Mouse (Mus musculus) limb, embryonic 11.5 days (tissue): ENCODE data around the gene Tab3. TPM values are rescaled to one million over a fixed set of nuclear protein-coding genes. Genes with fewer than 3 reads are reported as not detected.

ENCODE experiments used
- ATAC-seq: fragments of 200-750 bp; cut with Nextera tagmentation; 2 replicates; pipeline ENCODE4 v1.8.0; 2017; ENCODE audit warnings: low read depth; ENCODE audit not compliant: insufficient number of reproducible peaks, low FRiP score, low TSS enrichment
- DNase-seq: peaks from one replicate; pipeline ENCODE4 v3.0.0-alpha.2; 2015; ENCODE audit warnings: low spot score
- H3K27ac ChIP-seq: fragments of 300-500 bp; sonication (generic); replicated peaks from 2 replicates; pipeline ENCODE4 v1.5.1; 2014; ENCODE audit warnings: low read depth, mild to moderate bottlenecking, low read length
- H3K27me3 ChIP-seq: fragments of 300-500 bp; sonication (generic); 2 replicates; pipeline ENCODE4 v1.6.1; 2014; ENCODE audit warnings: mild to moderate bottlenecking, low read length, mixed read lengths; ENCODE audit not compliant: control insufficient read depth, insufficient read depth
- H3K36me3 ChIP-seq: fragments of 300-500 bp; sonication (generic); 2 replicates; pipeline ENCODE4 v1.6.1; 2014; ENCODE audit warnings: mild to moderate bottlenecking, low read length, moderate library complexity, mixed read lengths; ENCODE audit not compliant: control insufficient read depth, insufficient read depth
- H3K4me1 ChIP-seq: fragments of 300-500 bp; sonication (generic); 2 replicates; pipeline ENCODE4 v1.6.1; 2014; ENCODE audit warnings: low read length, mixed read lengths; ENCODE audit not compliant: control insufficient read depth, insufficient read depth
- H3K4me2 ChIP-seq: fragments of 300-500 bp; sonication (generic); 2 replicates; pipeline ENCODE4 v1.6.1; 2014; ENCODE audit warnings: low read depth, mild to moderate bottlenecking, moderate library complexity; ENCODE audit not compliant: severe bottlenecking
- H3K4me3 ChIP-seq: fragments of 300-500 bp; sonication (generic); 2 replicates; pipeline ENCODE4 v1.5.1; 2014; ENCODE audit warnings: low read depth, low read length
- H3K9ac ChIP-seq: fragments of 300-500 bp; sonication (generic); 2 replicates; pipeline ENCODE4 v1.6.1; 2014; ENCODE audit warnings: mild to moderate bottlenecking, low read length
- H3K9me3 ChIP-seq: fragments of 300-500 bp; sonication (generic); 2 replicates; pipeline ENCODE4 v1.6.1; 2016; ENCODE audit warnings: low read length; ENCODE audit not compliant: control insufficient read depth
- WGBS: fragments of 180-500 bp; shearing (Covaris S2); extraction: QIAGEN DNeasy Blood & Tissue Kit; methylation state at CpG from one replicate; pipeline ENCODE4 v1.1.7; 2014; 5-methylcytosine and 5-hydroxymethylcytosine counted together
- polyA plus RNA-seq: library from polyadenylated mRNA; unstranded; fragments of >200 nt; fragmentation: Nextera tagmentation; extraction: Ambion mirVana; gene quantifications from 2 replicates; pipeline ENCODE4 v1.2.1, GENCODE M21; 2014

The Tab3 gene
- 3.9 and 4.2 TPM in 2 replicates for polyA plus RNA-seq

DNA sequence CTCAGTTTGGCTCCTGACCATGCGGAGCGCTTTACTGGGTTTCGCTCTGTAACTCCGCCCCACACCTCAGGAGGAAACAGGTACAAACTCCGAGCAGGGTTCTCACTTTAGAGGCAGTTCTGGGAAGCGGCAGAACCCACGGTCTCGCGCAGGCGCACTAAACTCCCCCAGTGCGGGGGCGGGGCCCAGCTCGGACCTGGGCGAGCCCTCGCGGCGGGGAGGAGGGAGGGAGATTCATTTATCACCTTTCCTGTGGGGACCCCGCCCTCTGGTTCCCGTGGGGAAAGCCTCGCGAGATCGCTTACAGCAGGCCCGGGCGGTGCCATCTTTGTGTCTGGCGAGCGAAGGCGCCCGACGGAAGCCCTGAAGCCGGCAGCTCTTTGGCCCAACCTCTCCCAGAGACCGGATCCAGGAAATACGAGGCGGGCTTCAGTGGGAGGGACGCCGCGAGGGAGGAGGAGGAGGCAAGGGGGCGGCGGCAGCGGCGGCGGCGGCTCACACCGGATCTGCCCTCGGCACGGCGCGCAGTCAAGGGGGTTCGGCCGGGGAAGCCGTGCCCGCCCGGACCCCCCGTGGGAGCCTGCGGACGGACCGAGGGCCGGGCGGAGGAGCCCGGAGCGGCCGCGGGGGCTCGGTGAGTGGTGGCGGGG is at the start of gene Tab3:
Tab3 (plus strand) TSS at position 491 of the 650 bp plus-strand sequence.
- H3K36me3 ChIP-seq = no peaks in the 10 kb centered on the region
- DNase-seq = peak; percentile 93
- H3K9ac ChIP-seq = peak within 1 kb of the TSS; percentile 66
- no peaks in the 10 kb centered on the region for H3K9me3 ChIP-seq
- H3K4me2 ChIP-seq = peak within 1 kb of the TSS; percentile 46
- no peak within 1 kb of the TSS for H3K27ac ChIP-seq
- peak within 1 kb of the TSS; percentile 57 for H3K4me3 ChIP-seq
- no peaks in the 10 kb centered on the region for H3K4me1 ChIP-seq
- peak; percentile 97 for ATAC-seq
- H3K27me3 ChIP-seq = no peaks in the 10 kb centered on the region
- WGBS = 15% methylated on average over 20 of the region's 64 CpGs

DNA sequence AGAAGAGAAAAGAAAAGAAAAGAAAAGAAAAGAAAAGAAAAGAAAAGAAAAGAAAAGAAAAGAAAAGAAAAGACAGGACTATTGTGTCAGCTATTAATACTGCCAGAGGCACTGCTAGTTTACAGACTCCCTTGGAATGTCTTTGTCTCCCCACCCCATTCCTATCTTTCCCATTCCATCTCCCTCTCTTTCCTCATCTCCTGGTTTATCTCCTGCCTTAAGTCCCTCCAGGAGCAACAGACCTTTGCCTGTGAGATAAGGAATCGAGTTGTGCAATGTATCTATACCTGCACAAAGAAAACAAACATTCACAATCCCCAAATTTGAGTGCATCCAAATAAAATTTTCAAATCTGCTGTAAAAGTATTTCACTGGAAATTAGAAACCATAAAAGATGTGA is 48.3 kb upstream of the Tab3 start:
- Histone ChIP-seq H3K9ac (no peak overlapping the region), H3K9me3 (no peaks in the 10 kb centered on the region), H3K4me1 (no peaks in the 10 kb centered on the region), H3K27ac (no peak overlapping the region), H3K36me3 (no peaks in the 10 kb centered on the region), H3K4me3 (no peak overlapping the region), H3K4me2 (no peak overlapping the region), H3K27me3 (no peaks in the 10 kb centered on the region)
- 65% methylated on average over 1 of the region's 1 CpGs for WGBS
- ATAC-seq (no peak), DNase-seq (no peak)

DNA sequence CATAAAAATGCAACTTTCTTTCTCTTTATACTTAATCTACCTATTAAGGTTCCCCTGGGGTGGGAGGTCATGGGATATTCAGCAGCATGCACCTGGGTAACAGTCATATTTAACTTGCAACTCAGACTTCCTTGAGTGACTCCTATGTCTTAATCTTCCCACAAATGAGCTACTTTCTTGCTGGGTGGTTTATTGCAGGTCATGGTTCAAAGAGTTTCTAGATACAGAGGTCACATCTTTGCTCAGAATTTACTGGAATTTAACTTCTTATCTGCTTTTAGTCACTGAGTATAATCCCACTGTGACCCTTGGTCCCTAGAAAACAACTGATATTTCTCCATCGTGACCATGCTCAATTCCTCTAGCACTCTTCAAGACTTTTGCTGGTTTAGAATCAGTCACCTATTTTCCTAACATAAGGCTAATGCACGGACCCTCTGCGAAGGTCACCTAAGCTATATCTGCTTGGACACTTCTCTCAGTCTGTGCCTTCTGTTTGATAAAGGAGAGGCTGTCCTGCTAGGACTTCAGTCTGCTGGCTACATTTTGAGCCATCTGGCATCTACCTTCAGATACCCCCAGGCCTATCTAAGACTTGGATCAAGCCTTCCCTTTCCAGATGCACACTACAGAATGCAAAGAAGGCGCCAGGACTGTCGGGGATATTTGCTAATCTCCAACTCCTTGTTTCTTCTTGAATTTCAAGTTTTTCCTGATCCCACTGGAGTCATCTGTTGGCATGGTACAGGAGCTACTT is 47.4 kb upstream of the Tab3 start:
- Histone ChIP-seq H3K36me3 (no peaks in the 10 kb centered on the region), H3K9me3 (no peaks in the 10 kb centered on the region), H3K27ac (no peak overlapping the region), H3K4me2 (no peak overlapping the region), H3K27me3 (no peaks in the 10 kb centered on the region), H3K4me1 (no peaks in the 10 kb centered on the region), H3K9ac (no peak overlapping the region), H3K4me3 (no peak overlapping the region)
- DNase-seq (no peak), ATAC-seq (no peak)
- 71% methylated on average over 5 of the region's 5 CpGs for WGBS

DNA sequence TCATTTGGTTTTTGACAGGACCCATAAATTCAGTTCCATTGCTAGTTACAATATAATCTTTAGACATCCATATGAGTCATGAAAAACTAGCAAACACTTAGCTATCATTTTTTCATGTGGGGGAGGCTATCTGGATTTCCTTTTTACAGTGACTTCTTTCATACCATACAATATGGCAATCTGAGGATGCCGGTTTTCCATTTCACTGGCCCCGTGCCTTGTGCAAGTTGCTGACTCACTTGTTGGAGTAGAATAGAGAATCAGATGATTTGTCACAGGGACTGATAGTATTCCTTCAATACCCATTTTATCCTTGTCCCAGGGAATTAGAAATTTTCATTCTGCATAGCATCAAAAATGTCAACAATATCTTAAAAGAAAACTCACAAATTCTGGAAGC is 14.9 kb upstream of the Tab3 start:
- no peaks in the 10 kb centered on the region for H3K4me1 ChIP-seq
- no peak overlapping the region for H3K27ac ChIP-seq
- H3K4me2 ChIP-seq = no peak overlapping the region
- no peak overlapping the region for H3K9ac ChIP-seq
- DNase-seq (no peak), ATAC-seq (no peak)
- H3K9me3 ChIP-seq = no peaks in the 10 kb centered on the region
- H3K4me3 ChIP-seq = no peak overlapping the region
- WGBS = 94% methylated on average over 2 of the region's 2 CpGs
- no peaks in the 10 kb centered on the region for H3K27me3 ChIP-seq
- H3K36me3 ChIP-seq = no peaks in the 10 kb centered on the region

DNA sequence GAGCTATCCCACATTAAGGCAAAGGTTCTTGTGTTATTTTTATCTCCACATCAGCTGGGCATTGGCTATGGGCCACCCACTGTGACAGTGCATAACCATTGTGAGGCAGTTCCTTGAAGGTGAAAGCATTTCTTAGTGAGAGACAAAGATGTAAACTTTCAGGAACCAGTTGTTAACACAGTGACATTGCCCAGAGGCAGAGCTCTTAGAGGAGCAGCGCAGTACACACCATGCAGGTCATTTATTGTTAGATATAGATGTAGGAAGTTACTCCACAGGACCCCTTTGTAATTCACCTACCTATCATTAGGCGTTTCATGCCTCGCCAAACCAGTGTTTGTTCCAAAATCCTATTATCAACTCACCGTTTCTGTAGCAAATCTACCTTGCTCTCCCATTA is 7.6 kb upstream of the Tab3 start:
- no peak for ATAC-seq
- Histone ChIP-seq H3K36me3 (no peaks in the 10 kb centered on the region), H3K4me1 (no peaks in the 10 kb centered on the region), H3K4me3 (no peak overlapping the region), H3K9me3 (no peaks in the 10 kb centered on the region), H3K27me3 (no peaks in the 10 kb centered on the region), H3K4me2 (no peak overlapping the region), H3K27ac (no peak overlapping the region), H3K9ac (no peak overlapping the region)
- 78% methylated on average over 4 of the region's 4 CpGs for WGBS
- DNase-seq = no peak

DNA sequence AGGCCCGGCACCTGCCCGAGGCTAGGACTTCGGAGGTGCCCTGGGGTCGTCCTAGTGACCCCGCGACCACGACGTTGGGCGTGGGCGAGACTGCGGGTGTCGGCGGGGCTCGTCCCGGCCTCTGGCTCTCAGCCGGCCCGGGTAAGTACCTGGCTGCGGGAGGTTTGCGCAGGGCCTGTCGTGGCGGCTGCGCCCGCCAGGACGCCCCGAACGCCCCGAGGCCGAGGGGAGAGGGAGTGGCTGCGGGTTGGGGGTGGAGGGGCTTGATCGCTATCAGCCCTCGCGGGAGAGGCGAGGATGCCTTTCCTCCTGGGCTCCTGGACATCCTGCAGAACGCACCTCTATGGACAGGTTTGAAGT is 340 bp downstream of the Tab3 start:
- H3K27ac ChIP-seq = no peak overlapping the region
- WGBS = 12% methylated on average over 18 of the region's 34 CpGs
- H3K36me3 ChIP-seq = no peaks in the 10 kb centered on the region
- H3K4me2 ChIP-seq = peak overlapping the region; percentile 46
- no peaks in the 10 kb centered on the region for H3K27me3 ChIP-seq
- H3K4me3 ChIP-seq = peak overlapping the region; percentile 57
- no peaks in the 10 kb centered on the region for H3K4me1 ChIP-seq
- H3K9me3 ChIP-seq = no peaks in the 10 kb centered on the region
- ATAC-seq (peak; percentile 70), DNase-seq (peak; percentile 39)
- peak overlapping the region; percentile 66 for H3K9ac ChIP-seq

DNA sequence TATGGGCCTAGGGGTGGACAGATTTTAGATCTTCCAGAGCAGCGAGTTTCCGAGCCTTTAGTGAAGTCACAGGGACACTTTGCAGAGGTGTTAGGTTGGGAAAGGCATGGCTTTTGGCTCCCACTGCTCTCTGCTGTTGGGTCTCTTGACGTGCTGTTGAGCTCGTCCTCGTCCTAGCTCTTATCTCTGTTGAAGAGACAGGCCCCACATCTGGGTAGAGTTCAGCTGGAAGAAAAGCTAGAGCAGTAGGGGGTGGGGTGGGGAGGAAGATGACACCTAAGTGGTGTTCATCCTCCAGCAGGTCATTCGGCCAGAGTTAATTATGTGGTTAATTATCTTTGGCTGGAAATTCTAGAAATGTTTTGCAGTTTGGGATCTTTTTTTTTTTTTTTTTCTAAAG is 2.5 kb downstream of the Tab3 start:
- Histone ChIP-seq H3K4me3 (no peak overlapping the region), H3K36me3 (no peaks in the 10 kb centered on the region), H3K4me1 (no peaks in the 10 kb centered on the region), H3K4me2 (no peak overlapping the region), H3K27me3 (no peaks in the 10 kb centered on the region), H3K27ac (no peak overlapping the region), H3K9ac (no peak overlapping the region), H3K9me3 (no peaks in the 10 kb centered on the region)
- 44% methylated on average over 6 of the region's 6 CpGs for WGBS
- DNase-seq (no peak), ATAC-seq (no peak)

DNA sequence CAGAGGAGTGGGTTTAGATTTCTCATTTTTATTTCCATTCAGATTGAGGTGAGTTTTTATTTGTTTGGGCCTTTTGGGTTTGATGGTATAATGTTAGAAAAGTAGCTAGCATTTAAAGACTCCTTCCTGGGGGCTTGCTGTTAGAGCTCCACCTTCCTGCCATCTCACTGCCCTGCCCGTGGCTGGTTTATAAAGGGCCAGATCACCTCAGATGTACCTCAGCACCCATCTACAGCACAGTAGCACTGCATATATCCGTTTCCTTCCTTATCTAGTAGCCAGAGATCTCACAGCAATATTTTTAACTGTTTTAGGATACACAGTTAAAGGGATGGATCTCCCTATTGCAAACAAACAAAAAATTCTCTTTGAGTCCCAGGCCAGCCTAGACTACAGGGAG is 6.9 kb downstream of the Tab3 start:
- H3K9ac ChIP-seq = no peak overlapping the region
- no peaks in the 10 kb centered on the region for H3K36me3 ChIP-seq
- no peak overlapping the region for H3K4me3 ChIP-seq
- H3K27ac ChIP-seq = no peak overlapping the region
- no peaks in the 10 kb centered on the region for H3K4me1 ChIP-seq
- H3K4me2 ChIP-seq = no peak overlapping the region
- no peaks in the 10 kb centered on the region for H3K27me3 ChIP-seq
- WGBS = 64% methylated on average over 2 of the region's 2 CpGs
- no peaks in the 10 kb centered on the region for H3K9me3 ChIP-seq
- ATAC-seq (no peak), DNase-seq (no peak)
